Mouse (Mus musculus): ENCODE measurements around the gene Ube2v1. TPM values are rescaled to one million over a fixed set of nuclear protein-coding genes. Genes with fewer than 3 reads are reported as not detected.
"Not testable (repeated sequence)": the region's sequence is repeated elsewhere in the genome, so short reads cannot be mapped to it uniquely, and the experiment has no call there.

Gene Ube2v1
- polyA plus RNA-seq, 1 experiment from 2014 or later = 273 TPM

DNA sequence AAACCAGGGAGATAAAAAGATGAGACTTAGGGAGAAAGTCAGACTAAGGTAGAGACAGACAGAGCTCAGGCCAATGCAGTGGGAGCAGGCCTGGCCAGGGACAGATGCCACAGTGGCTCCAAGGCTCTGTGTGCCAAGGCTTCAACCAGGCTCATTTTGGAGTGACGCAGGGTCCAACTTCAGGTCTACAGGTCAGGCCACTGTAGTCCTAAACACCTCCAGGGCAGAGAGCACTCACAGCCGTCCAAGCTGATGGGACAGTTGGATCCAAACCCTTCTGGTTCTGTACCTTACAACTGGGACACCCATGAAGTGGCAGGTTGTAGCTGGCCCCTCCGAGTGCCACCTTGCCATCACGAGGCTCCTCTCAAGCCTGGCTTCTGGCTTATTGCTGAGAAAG is 26.1 kb upstream of the Ube2v1 start:
- 88% methylated on average over 4 of the region's 4 CpGs for WGBS
- H3K9ac ChIP-seq (ENCODE audit: low read length) = no peak overlapping the region
- DNase-seq (ENCODE audit: low spot score, missing footprints) (no peak), ATAC-seq (ENCODE audit: low FRiP score) (no peak)
- H3K9me3 ChIP-seq (ENCODE audit: control insufficient read depth, low read length) = no peaks in the 10 kb centered on the region
- no peak overlapping the region for H3K4me3 ChIP-seq (ENCODE audit: low read depth, low read length)
- peaks cover 3% of the 10 kb centered on the region; the same call in 1 of the 2 replicates for H3K36me3 ChIP-seq (ENCODE audit: control insufficient read depth, insufficient read depth, low read length)
- H3K4me1 ChIP-seq (ENCODE audit: control insufficient read depth, insufficient read depth, low read length) = peaks cover 16% of the 10 kb centered on the region
- H3K27ac ChIP-seq (ENCODE audit: low read depth, low read length) = no peak overlapping the region
- peaks cover 7% of the 10 kb centered on the region for H3K27me3 ChIP-seq (ENCODE audit: control insufficient read depth, insufficient read depth, low read length)
- no peak overlapping the region for H3K4me2 ChIP-seq

DNA sequence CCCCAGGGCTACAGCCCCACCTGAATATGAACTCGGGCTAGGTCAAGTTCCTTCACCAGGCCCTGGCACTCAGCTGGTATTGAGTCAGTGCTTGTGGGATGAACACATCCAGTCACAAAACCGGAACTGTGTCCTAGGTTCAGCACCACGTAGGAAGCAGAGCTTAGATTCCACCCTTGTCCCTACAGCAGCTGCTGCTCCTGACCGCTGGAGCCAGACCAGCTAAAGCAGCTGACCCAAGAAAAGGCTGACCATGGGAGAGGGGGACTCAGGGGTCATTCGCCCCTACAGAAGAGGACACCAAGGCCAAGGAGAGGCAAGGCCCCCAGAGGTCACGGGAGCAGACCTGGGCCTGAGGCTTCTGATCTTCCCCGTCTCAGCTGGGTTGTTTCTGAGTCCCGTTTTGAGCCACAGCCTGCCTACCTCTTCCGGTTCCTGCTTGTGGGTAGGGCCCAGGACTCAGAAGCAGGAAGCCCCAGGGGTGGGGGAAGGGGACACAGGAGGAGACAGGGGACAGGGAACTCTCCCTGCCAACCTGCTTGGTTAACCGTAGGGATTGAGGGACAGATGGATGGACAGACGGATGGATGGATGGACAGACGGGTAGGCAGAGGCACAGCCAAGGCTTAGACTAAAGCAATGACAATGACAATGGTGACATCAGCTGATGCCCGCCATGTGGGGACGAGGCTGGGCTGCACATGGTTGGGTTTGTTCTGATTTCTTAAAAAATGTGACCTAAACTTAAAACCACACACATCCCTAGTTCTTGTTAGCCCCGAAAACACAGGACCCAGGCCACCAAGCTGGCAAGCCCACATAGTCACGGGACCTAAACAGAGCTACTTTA is 25.0 kb upstream of the Ube2v1 start:
- H3K9me3 ChIP-seq (ENCODE audit: control insufficient read depth, low read length) = no peaks in the 10 kb centered on the region
- H3K4me1 ChIP-seq (ENCODE audit: control insufficient read depth, insufficient read depth, low read length) = peaks cover 14% of the 10 kb centered on the region
- ATAC-seq (ENCODE audit: low FRiP score) = no peak
- peaks cover 3% of the 10 kb centered on the region; the same call in 1 of the 2 replicates for H3K36me3 ChIP-seq (ENCODE audit: control insufficient read depth, insufficient read depth, low read length)
- no peak overlapping the region for H3K4me3 ChIP-seq (ENCODE audit: low read depth, low read length)
- WGBS = 84% methylated on average over 16 of the region's 16 CpGs
- H3K27ac ChIP-seq (ENCODE audit: low read depth, low read length) = no peak overlapping the region
- H3K9ac ChIP-seq (ENCODE audit: low read length) = no peak overlapping the region
- no peaks in the 10 kb centered on the region for H3K27me3 ChIP-seq (ENCODE audit: control insufficient read depth, insufficient read depth, low read length)
- no peak for DNase-seq (ENCODE audit: low spot score, missing footprints)
- no peak overlapping the region for H3K4me2 ChIP-seq

DNA sequence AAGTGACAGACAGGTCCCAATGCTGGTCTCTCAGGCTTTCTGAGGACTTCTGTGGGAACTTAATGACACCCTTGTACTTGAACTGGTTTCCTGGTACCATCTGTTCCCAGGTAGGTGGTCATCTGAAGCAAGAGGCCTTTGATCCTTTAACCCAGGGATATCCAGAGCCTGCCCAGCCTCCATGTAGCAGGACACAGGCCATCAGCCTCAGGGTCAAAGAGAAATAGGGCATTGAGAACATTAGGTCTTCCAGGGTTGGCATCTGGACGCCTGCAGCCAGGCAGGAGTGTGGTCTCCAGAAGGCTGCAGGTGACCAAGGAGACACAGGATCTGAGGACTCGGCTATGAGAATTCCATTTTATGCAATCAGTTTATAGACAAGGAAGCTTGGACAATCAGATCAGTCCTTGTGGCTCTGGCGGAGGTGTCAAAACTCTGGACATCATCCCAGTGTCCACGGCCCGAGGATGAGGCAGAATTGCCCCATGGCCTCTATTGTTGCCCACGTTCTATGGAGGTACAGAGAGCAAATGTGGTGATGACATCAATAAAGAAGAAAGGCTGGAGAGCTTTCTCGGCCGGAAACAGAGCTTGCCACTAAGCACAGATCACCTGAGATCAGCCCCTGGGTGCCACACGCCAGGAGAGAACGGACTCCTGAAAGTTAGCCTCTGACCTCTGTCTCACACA is 23.2 kb upstream of the Ube2v1 start:
- Histone ChIP-seq H3K4me1 (ENCODE audit: control insufficient read depth, insufficient read depth, low read length) (peaks cover 4% of the 10 kb centered on the region), H3K36me3 (ENCODE audit: control insufficient read depth, insufficient read depth, low read length) (peaks cover 3% of the 10 kb centered on the region; the same call in 1 of the 2 replicates), H3K9me3 (ENCODE audit: control insufficient read depth, low read length) (no peaks in the 10 kb centered on the region), H3K27ac (ENCODE audit: low read depth, low read length) (no peak overlapping the region), H3K9ac (ENCODE audit: low read length) (0 out of 2 replicates have a peak overlapping the region, but pooled peaks have one; percentile 12), H3K27me3 (ENCODE audit: control insufficient read depth, insufficient read depth, low read length) (no peaks in the 10 kb centered on the region), H3K4me2 (no peak overlapping the region), H3K4me3 (ENCODE audit: low read depth, low read length) (no peak overlapping the region)
- no peak for ATAC-seq (ENCODE audit: low FRiP score)
- no peak for DNase-seq (ENCODE audit: low spot score, missing footprints)
- WGBS = 89% methylated on average over 10 of the region's 10 CpGs

DNA sequence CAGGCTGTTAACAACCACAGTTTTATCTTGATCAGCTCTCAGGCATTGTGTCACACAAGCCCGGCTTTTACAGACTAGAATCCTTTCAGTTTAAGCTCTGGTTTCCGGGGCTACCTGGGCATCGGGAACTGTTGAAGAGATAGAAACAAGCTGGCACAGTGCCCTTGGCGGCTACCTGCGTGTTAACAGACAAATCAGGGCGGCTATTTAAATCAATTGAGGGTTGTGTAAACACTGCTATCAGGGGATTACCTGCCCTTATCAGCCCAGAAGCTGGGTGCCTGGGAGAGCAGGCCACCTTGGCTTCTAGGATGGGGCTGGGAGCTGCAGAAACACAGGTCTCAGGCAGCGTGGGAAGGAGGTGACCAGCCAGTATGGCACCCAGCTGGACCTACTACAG is 20.8 kb upstream of the Ube2v1 start:
- WGBS = 89% methylated on average over 7 of the region's 7 CpGs

DNA sequence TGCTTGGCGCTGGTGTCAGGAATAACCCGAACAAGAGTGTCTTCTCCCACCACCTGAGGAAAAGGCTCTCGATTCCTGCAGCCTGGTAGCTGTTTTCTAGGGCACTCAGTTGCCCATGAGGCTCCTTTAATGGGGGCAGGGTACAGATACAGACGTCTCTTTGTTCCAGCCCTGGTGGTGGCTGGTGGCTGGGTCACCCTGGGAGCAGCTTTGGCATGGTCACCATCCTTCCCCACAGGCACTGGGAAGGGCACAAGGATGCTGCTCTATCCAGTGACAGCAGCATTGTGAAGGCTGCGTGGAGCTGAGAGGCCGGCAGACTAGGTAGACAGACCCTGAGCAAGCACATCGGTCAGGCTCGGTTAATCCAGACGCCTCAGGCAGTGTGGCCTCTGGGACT is 19.7 kb upstream of the Ube2v1 start:
- no peak for DNase-seq (ENCODE audit: low spot score, missing footprints)
- WGBS = 85% methylated on average over 9 of the region's 9 CpGs
- peaks cover 3% of the 10 kb centered on the region; the same call in 1 of the 2 replicates for H3K36me3 ChIP-seq (ENCODE audit: control insufficient read depth, insufficient read depth, low read length)

More for the DNA sequence above, 20.8 kb upstream of the Ube2v1 start:
- Histone ChIP-seq H3K36me3 (ENCODE audit: control insufficient read depth, insufficient read depth, low read length) (peaks cover 3% of the 10 kb centered on the region; the same call in 1 of the 2 replicates), H3K4me2 (no peak overlapping the region), H3K9me3 (ENCODE audit: control insufficient read depth, low read length) (no peaks in the 10 kb centered on the region), H3K27ac (ENCODE audit: low read depth, low read length) (no peak overlapping the region), H3K27me3 (ENCODE audit: control insufficient read depth, insufficient read depth, low read length) (no peaks in the 10 kb centered on the region), H3K4me3 (ENCODE audit: low read depth, low read length) (no peak overlapping the region), H3K4me1 (ENCODE audit: control insufficient read depth, insufficient read depth, low read length) (no peaks in the 10 kb centered on the region), H3K9ac (ENCODE audit: low read length) (no peak overlapping the region)
- DNase-seq (ENCODE audit: low spot score, missing footprints) (no peak), ATAC-seq (ENCODE audit: low FRiP score) (no peak)

DNA sequence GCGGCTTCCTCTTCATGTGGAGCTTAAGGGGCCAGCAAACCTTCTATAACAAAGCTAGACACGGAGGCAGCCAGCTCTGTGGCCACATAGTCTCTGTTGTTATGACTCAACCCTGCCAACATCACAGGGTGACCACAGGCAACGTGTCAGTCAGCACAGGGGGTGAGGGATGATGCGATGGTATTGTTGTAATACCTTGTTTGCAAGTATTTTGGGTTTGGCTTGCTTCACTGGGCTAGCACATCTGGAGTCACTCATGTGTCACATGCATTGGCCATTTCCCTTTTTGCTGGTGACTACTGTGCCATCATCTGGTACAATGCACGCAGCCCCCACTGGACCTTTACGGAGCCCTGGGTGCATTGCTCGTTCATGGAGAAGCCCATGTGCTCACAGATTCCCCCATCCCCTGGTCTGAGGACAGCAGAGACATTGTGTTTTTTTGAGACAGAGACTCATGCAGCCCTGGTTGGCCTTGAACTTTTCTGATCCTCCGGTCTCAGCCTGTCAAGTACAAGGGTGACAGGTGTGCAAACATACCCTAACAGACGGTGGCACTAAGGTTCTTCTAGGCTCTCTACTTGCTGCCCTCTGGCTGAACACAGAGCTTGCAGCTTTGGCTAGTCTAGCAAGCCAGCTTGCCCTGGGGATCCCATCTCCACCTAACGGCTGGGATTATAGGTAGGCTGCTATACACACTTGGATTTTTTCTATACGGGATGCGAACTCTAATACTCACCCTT is 17.6 kb upstream of the Ube2v1 start:
- ATAC-seq (ENCODE audit: low FRiP score) (no peak), DNase-seq (ENCODE audit: low spot score, missing footprints) (no peak)
- Histone ChIP-seq H3K36me3 (ENCODE audit: control insufficient read depth, insufficient read depth, low read length) (peaks cover 5% of the 10 kb centered on the region; the same call in 1 of the 2 replicates), H3K4me1 (ENCODE audit: control insufficient read depth, insufficient read depth, low read length) (no peaks in the 10 kb centered on the region), H3K27me3 (ENCODE audit: control insufficient read depth, insufficient read depth, low read length) (no peaks in the 10 kb centered on the region), H3K9ac (ENCODE audit: low read length) (no peak overlapping the region), H3K27ac (ENCODE audit: low read depth, low read length) (no peak overlapping the region), H3K9me3 (ENCODE audit: control insufficient read depth, low read length) (no peaks in the 10 kb centered on the region), H3K4me3 (ENCODE audit: low read depth, low read length) (no peak overlapping the region), H3K4me2 (no peak overlapping the region)
- WGBS = 93% methylated on average over 12 of the region's 12 CpGs

More for the DNA sequence above, 19.7 kb upstream of the Ube2v1 start:
- no peaks in the 10 kb centered on the region for H3K9me3 ChIP-seq (ENCODE audit: control insufficient read depth, low read length)
- H3K9ac ChIP-seq (ENCODE audit: low read length) = no peak overlapping the region
- no peaks in the 10 kb centered on the region for H3K27me3 ChIP-seq (ENCODE audit: control insufficient read depth, insufficient read depth, low read length)
- H3K27ac ChIP-seq (ENCODE audit: low read depth, low read length) = no peak overlapping the region
- H3K4me1 ChIP-seq (ENCODE audit: control insufficient read depth, insufficient read depth, low read length) = no peaks in the 10 kb centered on the region
- no peak overlapping the region for H3K4me3 ChIP-seq (ENCODE audit: low read depth, low read length)
- no peak for ATAC-seq (ENCODE audit: low FRiP score)
- no peak overlapping the region for H3K4me2 ChIP-seq

GRCm38 (mm10) chr2:167646411-167646810 is 14.5 kb upstream of the Ube2v1 start:
- H3K36me3 ChIP-seq (ENCODE audit: control insufficient read depth, insufficient read depth, low read length) = peaks cover 2% of the 10 kb centered on the region; the same call in 1 of the 2 replicates

GRCm38 (mm10) chr2:167643356-167644052 is 11.6 kb upstream of the Ube2v1 start:
- H3K36me3 ChIP-seq (ENCODE audit: control insufficient read depth, insufficient read depth, low read length); DNase-seq (ENCODE audit: low spot score, missing footprints); ATAC-seq (ENCODE audit: low FRiP score); H3K9me3 ChIP-seq (ENCODE audit: control insufficient read depth, low read length); H3K4me3 ChIP-seq (ENCODE audit: low read depth, low read length); H3K4me1 ChIP-seq (ENCODE audit: control insufficient read depth, insufficient read depth, low read length); H3K4me2 ChIP-seq; H3K27ac ChIP-seq (ENCODE audit: low read depth, low read length); H3K27me3 ChIP-seq (ENCODE audit: control insufficient read depth, insufficient read depth, low read length); H3K9ac ChIP-seq (ENCODE audit: low read length): not testable (repeated sequence)
- 87% methylated on average over 13 of the region's 13 CpGs for WGBS

More at GRCm38 (mm10) chr2:167646411-167646810, 14.5 kb upstream of the Ube2v1 start:
- ATAC-seq (ENCODE audit: low FRiP score) (no peak), DNase-seq (ENCODE audit: low spot score, missing footprints) (no peak)
- Histone ChIP-seq H3K4me3 (ENCODE audit: low read depth, low read length) (no peak overlapping the region), H3K4me1 (ENCODE audit: control insufficient read depth, insufficient read depth, low read length) (no peaks in the 10 kb centered on the region), H3K9me3 (ENCODE audit: control insufficient read depth, low read length) (no peaks in the 10 kb centered on the region), H3K27ac (ENCODE audit: low read depth, low read length) (no peak overlapping the region), H3K9ac (ENCODE audit: low read length) (no peak overlapping the region), H3K27me3 (ENCODE audit: control insufficient read depth, insufficient read depth, low read length) (no peaks in the 10 kb centered on the region), H3K4me2 (no peak overlapping the region)
- WGBS = 89% methylated on average over 4 of the region's 4 CpGs

Data from midbrain, embryonic 11.5 days (tissue).